Mouse (Mus musculus): Measurements from ENCODE around the gene Apobec3.
"Not testable (repeated sequence)": the region's sequence is repeated elsewhere in the genome, so short reads cannot be mapped to it uniquely, and the experiment has no call there.

Apobec3 gene

DNA sequence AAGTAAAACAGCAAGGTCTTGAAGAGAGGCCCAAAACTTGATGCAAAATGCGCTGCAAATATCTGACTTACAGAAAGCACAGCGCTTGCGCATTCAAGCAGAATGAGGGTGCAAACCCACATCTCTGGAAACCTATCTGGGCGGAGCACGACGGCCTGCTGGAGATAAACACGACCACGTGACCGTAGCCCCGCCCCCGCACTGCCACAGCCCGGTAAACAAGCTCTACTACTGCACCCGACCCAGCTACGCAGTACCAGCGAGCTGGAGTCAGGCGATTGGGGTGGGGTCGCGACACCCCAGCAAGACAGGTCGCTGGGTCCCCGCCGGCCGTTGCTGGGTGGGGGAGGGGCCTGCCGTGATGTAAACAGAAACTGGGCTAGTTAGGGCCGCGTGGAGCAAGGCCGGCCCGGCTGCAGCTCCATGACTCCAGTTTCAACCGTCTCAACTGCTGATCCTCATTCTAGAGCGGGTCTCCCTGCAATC lies 36.2 kb downstream of the Apobec3 start:
- peak; percentile 80 to 94 for DNase-seq (ENCODE audit: low spot score in 2 of 2)

DNA sequence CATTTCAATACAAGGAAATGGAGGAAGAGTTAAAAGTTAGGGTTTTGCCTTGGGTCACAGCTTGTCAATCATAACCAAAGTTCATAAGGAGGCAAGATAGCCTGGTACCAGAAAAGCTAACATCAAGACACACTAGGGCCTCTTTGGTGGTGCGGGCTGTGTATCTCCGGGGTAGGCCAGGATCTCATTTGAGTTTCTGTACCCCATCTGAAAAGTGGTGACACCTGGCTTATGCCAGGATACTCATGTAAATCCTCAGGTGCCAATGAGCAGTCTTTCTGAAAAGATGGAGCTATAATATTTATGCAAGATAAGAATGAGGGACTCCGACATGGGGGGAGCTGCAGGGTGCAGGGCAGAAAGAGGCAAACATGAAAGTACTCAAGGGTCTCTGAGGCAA lies 36.9 kb downstream of the Apobec3 start:
- DNase-seq (ENCODE audit: low spot score in 2 of 2), result no peak

DNA sequence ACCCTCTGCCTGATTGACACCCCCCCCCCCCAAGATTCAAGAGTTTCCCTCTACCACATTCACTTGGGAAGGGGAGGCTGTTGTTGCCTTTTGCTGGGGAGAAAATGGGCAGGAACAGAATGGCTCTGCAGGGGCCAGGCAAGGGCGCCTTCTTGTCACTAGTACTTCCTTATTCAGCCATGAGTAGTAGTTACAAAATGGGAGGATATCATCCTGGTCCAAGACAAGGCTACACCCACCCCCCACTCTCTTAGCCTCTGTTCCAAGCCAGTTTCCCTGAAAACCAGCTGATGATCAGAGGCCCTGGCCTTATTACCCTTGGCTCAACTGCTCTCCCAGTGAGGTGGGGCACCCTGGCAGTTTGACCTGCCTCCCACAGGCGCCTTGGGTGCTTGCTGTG lies 37.3 kb downstream of the Apobec3 start:
- DNase-seq (ENCODE audit: low spot score in 2 of 2), result no peak

DNA sequence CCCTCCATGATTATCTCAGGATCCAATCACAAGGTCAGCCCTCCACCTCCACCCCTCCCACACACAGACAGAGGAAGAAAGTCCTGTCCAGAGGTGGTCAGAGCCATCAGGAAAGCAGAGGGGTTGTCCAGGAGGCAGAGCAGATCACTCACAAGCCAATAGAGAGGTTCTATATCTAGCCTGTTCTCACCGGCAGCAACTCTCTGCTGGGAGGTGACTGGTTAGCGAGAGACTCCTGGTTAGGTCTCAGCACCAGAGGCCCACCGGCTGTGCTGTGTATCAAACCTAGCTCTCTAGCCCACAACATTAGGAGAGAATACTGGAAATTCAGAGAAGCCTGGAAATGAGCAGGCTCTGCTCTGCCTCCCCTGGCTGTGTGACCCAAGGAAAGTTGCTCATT lies 38.3 kb downstream of the Apobec3 start:
- DNase-seq (ENCODE audit: low spot score in 2 of 2), result no peak

DNA sequence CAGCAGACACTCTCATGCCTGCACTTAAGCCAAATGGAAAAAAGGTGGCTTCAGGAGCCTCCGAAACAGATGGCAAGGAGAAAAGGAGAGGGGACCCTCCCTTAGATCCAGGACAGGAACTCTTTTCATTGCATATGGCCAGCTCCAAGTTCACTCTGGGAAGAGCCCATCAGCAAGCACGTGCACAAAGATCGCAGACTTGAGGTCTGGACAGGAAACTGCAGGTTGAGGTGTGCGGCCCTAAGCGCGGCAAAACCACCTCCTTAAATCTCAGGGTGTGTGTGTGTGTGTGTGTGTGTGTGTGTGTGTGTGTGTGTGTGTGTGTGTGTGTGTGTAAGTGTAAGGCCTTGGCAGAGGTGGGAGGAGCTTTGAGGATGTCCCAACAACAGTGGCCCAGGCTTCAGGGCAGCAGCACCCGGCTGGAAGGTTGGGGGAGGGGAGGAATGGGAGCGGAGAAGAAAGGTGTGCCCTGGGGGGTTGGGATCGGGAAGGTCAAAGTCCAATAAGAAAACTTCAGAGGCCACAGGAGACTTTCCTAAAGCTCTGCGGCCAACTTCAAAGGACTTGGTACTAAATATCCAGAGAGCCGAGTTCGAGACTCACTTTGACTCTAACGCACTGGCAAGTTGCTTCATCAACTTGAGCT lies 40.2 kb downstream of the Apobec3 start:
- DNase-seq (ENCODE audit: low spot score in 2 of 2), result no peak

DNA sequence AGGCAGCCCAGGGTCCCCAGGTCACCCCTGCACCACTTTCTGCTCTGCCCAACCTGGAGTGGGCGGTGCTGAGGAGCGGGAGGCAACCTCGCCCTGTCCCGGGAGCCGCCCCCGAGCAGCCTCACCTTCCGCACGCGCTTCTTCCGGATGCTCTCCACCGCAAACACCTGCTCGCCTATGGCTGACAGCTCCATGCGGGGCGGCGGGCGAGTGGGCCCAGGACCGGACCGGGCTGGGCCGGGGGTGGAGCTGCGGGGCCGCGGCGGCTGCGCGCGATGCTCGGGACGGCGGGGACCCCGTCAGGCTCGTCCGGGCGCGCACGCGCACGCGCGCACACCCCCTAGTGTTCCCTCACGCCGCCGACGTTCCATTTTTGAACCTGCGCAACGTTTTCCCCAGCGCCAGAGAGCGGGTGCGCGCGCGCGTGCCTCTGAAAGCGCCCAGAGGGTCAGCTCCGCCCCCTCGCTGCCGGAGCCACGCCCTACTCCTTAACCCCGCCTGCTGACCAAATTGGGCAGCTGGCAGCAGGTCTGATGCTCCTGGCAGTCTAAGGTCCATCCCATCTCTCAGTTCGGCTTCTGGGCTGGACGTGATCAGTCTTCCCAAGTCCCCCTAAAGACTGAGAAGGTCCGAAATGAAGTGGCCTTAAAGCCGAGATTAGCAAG lies 41.0 kb downstream of the Apobec3 start:
- peak; percentile 78 to 93 for DNase-seq (ENCODE audit: low spot score in 2 of 2)

DNA sequence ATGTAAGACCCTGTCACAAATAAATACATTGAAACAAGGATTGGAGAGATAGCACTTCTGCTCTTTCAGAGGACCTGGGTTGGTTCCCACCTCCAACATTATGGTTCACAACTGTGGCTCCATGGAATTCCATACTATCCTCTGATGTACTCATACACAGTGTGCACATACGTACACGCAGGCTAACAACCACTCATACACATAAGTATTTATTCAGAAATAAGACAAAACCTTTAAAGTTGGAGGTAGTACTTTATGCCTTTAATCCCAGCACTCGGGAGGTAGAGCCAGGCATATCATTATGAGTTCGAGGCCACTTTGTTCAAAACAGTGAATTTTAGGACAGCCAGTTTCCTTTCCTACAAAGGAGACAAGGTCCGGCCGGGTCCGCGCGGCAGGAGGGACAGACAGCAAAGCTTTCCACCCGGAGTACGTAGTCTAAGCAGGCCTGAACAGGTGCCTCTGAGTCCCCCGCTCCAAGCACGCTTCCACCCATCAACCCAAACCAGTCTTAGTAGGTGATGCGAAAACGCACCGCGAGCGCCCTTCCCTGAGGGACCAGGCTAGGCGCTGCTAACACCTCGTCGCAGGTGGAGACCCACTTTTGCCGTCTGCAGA lies 41.7 kb downstream of the Apobec3 start:
- no peak for DNase-seq (ENCODE audit: low spot score in 2 of 2)

DNA sequence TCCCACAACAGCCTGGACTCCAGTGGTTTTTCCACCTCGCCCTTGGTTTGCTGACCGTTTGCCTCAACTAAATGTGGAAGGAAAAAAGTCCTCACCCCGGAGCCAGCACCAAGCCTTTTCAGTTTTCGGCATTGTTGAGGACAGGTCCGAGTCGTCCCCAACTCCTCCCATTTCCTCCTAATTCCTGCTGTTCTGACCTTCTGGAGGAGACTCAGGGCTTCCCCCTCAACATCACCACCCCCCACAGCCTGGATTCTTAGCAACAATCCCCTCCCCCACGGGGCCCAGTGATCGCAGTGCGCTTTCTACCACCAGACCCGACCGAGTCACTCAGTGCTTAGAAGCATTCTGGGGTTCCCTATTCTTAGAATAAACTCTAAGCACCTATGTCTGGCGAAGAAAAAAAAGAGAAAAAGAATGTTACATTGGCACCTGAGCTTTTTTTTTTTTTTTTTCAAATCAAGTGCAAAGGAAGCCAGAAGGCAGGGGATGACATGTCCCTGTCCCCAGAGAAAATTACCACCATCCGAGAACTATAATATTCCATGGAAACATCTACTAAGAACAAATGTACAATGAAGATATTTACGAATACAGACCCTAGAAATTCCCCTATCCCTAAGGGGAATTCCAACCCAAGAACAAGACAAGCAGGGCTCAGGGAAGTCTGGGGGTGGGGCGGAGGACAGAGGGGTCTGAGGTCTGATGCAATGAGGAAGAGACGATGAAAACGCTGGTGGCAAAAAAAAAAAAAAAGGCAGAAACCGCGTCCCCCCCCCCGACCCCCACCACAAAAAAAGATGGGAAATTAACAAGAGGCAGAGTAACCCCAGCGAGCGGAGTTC lies 42.4 kb downstream of the Apobec3 start:
- DNase-seq (ENCODE audit: low spot score in 2 of 2), result no peak

DNA sequence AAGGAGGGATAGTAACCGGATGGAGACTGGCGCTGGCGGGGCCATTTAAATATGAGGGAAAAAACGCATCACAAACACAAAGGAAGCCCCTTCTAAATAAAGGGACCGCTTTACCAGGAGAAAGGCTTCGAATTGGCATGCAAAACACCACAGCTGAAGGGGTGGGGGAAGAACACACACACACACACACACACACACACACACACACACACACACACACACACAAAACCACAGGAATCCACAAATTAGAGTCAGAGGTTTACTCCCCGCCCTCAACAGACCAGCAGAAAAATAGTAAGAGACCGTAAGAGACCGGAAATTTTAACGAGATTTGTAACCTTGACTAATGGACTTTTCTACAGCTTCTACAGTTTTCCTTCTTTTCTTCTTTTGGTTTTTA lies 43.3 kb downstream of the Apobec3 start:
- no peak for DNase-seq (ENCODE audit: low spot score in 2 of 2)

DNA sequence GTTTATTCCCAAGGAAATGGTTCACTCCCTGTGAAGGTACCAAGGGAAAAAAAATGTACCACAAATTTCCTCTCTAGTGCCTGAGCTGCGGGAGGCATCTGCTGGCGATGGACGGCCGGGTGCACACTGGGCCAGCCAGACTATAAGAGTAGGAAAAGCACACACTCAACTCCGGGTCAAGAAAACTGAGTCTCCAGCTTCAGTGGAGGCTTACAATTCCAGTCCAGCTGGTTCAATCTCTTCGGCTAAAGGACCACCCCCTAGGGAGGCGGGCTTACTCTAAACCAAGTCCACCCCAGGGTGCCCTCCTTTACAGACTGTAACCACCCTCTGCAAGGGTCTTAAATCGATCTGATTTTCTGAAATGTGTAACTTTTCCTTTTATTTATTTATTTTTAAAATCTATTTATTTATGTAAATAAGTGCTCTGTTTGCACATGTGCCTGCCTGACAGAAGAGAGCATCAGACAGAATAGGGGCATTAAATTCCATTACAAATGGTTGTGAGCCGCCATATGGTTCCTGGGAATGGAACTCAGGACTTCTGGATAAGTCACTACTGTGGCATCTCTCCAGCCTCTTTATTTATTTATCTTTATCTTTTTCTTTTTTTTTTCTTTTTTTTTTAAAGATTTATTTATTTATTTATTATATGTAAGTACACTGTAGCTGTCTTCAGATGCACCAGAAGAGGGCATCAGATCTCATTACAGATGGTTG lies 44.4 kb downstream of the Apobec3 start:
- no peak for DNase-seq (ENCODE audit: low spot score in 2 of 2)

DNA sequence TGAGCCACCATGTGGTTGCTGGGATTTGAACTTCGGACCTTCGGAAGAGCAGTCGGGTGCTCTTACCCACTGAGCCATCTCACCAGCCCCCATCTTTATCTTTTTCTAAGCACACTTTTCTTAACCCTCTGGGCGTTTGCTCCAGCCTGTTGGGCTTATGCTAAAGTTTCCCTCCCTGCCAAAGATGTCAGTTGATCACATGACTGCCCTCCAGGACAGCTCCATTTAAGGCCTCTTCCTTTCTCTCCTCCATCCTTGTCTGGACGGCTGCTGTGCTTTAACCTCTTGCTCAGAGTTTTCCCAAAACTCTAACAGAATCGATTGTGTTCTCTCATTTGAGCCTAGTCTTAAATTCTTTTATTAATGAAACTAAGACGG lies 44.9 kb downstream of the Apobec3 start:
- no peak for DNase-seq (ENCODE audit: low spot score in 2 of 2)

DNA sequence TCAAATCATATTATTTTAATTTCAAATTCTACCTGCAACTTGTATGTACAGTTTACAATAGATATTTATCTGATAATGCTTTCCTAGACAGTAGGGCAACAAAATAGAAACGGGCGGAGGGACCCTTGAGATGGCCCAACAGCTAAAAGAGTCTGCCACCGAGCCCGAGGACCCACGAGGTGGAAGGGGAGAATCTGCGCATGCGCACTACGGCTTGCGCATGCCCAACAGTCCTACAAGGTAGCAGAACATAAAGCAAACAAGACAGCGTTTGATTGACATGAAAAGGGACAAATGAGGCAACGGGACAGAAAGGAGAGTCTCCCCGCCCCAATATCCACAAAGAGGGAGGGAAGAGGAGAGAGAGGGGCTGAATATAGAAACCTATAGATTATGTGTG lies 47.6 kb downstream of the Apobec3 start:
- no peak for DNase-seq (ENCODE audit: low spot score in 2 of 2)

DNA sequence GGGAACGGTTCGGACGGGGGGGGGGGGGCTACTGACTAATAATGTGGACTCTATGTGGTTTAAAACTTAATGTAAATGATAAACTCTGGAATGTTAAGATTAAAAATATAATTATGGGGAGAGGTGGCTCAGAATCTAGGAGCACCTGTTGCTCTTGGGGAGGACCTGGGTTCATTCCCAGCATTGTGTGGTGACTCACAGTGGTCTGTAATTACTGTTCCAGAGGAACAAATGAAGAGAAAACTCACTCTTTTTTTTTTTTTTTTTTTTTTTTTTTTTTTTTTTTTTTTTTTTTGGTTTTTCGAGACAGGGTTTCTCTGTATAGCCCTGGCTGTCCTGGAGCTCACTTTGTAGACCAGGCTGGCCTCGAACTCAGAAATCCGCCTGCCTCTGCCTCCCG lies 48.0 kb downstream of the Apobec3 start:
- not testable (repeated sequence) for DNase-seq (ENCODE audit: low spot score in 2 of 2)

DNA sequence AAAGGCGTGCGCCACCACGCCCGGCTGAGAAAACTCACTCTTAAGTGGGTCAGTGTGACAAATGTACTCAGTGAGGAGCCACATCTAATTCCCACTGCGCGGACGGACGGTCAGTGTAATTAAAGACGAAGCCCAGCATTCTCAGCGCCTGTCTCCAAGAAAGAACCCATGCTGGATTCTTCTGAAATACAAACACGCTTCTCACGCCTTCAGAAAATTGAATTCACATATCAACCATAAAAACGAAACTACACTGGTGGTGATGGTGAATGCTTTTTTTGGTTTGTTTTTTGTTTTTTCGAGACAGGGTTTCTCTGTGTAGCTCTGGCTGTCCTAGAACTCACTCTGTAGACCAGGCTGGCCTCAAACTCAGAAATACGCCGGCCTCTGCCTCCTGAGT lies 48.5 kb downstream of the Apobec3 start:
- DNase-seq (ENCODE audit: low spot score in 2 of 2), result no peak

DNA sequence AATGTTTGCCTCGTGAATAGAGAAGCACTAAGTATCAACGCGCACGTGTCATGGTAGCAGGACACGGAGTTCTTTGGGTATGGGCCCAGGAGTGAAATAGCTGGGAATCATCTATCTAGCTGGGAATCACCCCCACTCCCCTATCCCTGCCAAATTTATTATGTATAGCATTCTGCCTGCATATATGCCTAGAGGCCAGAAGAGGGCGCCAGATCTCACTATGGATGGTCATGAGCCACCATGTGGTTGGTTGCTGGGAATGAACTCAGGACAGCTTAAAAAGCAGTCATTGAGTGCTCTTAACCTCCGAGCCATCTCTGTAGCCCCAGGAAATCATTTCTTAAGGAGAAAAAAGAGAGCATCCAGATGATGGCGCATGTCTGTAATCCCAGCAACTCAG lies 49.5 kb downstream of the Apobec3 start:
- DNase-seq (ENCODE audit: low spot score in 2 of 2), result no peak

DNA sequence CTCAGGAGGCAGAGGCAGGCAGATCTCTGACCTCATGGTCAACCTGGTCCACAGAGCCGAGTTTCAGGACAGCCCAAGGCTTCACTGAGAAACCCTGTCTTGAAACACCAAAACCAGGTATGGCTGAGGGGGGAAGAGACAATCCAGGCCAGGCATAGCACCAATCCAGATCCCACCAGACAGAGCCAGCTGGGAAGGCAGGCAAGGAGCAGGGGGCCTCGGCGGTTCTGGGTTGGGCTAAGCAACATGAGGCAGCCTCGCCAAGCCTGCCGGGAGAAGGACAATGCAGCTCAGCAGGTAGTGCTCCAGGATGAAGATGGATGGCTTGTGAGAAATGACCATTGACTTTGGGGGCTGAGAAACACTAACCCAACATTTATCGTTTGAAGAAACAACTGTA lies 51.1 kb downstream of the Apobec3 start:
- no peak for DNase-seq (ENCODE audit: low spot score in 2 of 2)

DNA sequence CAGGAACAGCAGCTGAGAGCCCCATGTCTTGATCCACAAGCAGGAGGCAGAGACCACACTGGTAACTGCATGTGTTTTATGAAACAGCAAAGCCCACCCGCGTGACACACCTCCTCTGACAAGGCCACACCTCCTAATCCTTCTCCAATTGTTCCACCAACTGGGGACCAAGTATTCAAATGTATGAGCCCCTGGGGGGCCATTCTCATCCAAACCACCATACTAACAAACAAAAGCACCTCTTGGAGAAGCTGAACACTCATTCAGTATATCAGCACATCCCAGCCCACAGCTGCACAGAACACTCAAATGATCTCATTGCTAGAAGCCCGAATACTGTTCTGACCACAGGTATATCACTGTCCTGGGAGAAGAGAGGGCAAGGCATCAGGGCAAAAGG lies 52.1 kb downstream of the Apobec3 start:
- no peak for DNase-seq (ENCODE audit: low spot score in 2 of 2)

DNA sequence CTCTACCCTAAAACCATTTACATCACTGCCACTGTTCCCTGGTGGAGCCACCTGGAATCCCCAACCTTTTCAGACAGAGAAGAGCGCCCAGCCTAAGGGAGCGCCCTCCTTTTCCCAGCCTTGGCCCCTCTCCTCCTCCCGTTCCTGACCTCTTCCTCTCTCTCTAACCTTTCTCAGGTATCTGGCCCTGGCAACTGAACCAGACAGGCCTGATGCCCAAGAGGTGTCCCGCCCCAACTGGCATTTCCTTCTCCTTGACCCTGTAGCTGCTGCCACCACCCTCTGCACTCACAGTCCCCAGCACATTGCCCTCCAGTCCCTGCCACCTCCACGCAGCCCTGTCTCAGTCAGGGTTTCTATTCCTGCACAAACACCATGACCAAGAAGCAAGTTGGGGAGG lies 53.5 kb downstream of the Apobec3 start:
- no peak for DNase-seq (ENCODE audit: low spot score in 2 of 2)

DNA sequence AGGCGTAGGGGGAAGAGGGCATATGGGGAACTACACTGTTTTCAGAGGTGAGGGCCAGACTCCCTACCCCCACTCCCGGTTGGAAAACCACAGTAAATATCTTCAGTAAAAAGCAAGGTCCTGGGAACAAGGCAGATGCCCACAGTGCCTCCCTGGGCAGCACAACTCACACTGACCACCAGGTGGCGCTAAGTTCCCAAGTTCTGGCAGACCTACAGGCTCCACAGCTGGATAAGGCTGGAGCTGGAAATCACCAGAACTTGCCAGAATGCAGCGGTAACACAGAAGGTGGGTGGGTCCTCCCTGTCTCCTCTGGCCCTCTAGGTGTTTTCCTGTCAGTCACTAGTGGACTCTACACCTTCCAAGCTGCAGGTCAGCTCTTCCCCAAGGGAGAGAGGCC lies 54.6 kb downstream of the Apobec3 start:
- DNase-seq (ENCODE audit: low spot score in 2 of 2), result peak; percentile 60 to 91

DNA sequence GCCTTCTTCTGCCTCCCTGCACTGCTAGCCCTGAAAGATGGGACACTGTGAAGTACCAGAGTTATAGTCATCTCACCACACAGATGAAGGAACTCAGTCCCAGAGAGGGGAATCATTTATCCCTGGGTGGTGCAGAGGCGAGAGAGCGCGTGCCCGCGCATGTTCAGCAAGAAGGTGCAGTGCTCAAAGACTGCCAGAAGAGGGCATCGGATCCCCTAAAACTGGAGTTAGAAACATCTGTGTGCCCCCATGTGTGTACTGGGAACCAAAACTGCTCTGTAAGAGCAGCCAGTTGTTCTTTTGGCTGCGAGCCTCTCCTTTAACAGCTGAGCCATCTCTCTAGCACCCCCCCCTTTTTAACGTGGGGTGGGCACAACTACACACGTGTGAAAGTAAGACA lies 55.3 kb downstream of the Apobec3 start:
- DNase-seq (ENCODE audit: low spot score in 2 of 2), result no peak

DNA sequence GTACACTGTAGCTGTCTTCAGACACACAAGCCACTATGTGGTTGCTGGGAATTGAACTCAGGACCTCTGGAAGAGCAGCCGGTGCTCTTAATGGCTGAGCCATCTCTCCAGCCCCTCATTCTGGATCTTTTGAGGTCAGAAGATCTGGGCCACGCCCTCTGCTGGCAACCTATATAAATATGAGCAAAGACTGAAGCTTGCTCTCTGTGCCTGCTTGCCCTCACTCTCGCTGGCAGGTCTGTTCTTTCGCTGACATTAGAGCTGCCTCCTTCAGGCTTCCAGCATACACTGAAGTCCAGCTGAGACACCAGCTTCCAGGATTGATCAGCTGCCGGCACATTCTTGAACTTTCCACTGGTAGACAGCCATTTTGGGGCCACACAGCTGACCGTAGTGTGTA lies 56.2 kb downstream of the Apobec3 start:
- DNase-seq (ENCODE audit: low spot score in 2 of 2), result no peak
